Mouse (Mus musculus): ENCODE measurements around the gene Usp25.

DNA sequence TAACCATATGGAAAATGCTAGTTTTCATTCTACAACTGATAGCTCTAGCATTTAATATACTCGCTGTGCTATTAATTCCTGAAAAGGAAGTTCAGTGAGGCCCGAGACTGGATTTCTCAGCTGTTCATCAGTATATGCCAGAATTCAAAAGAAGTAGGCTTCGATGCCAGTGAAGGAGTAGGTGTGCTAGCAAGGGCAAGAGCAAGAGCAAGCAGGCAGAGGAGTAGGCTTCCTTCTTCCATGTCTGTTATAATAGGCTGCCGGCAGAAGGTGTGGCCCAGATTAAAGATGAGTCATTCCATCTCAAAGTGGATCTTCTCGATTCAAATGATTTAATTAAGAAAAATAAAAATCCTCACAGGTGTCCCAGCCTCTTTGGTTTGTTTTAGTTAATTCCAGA is 30.0 kb downstream of the Usp25 start:
- TF ChIP-seq CTCF (IDR thresholded peaks at IDR 0.05; ENCODE audit: control insufficient read depth, insufficient read depth, insufficient replicate concordance, low read depth, low read length) (no peak), POLR2A (IDR thresholded peaks at IDR 0.05; ENCODE audit: control insufficient read depth, low read depth, low read length) (no peak)
